Mouse (Mus musculus) myocyte (in vitro differentiated cells): ENCODE data around the gene 2010109A12Rik.

Experiments
- MAX ChIP-seq: IDR thresholded peaks from one replicate; pipeline ENCODE4 v1.6.1; 2011; ENCODE audit warnings: low read depth, mild to moderate bottlenecking, control low read depth
- POLR2AphosphoS2 ChIP-seq: IDR thresholded peaks from one replicate; pipeline ENCODE4 v1.6.1; 2011; ENCODE audit warnings: low read depth, control low read depth; ENCODE audit not compliant: insufficient read length
- TCF12 ChIP-seq: IDR thresholded peaks from one replicate; pipeline ENCODE4 v1.6.1; 2011; ENCODE audit warnings: mild to moderate bottlenecking, control low read depth; ENCODE audit not compliant: poor library complexity, insufficient read depth, severe bottlenecking
- USF1 ChIP-seq: IDR thresholded peaks from one replicate; pipeline ENCODE4 v1.6.1; 2011; ENCODE audit warnings: low read depth, mild to moderate bottlenecking, control low read depth, moderate library complexity

DNA sequence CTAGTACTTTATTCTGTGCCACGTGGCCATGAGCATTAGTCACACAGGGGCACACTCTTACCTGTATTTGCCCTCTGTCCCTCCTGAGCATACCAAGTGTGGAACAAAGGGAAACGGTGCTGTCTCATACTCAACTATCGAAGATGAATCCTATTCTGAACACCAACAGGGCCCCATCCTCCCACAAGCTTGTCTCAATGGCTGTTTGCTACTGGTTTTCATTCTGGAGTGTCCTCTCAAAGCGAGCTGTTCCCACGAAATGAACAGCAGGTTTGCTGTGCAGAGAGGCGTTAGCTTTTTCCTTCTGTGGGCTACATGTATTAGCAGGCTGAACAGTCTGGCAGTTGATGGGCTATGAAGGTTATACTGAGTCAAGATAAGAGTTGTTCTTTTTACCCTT lies 27.7 kb upstream of the 2010109A12Rik start:
- TF ChIP-seq MAX (no peak), POLR2AphosphoS2 (peak; percentile 26), USF1 (no peak), TCF12 (no peak)
